Mouse (Mus musculus) intestine, postnatal 0 days (tissue): Measurements from ENCODE around the gene Tab2. TPM values are rescaled to one million over a fixed set of nuclear protein-coding genes. Genes with fewer than 3 reads are reported as not detected.

Experiments used
- ATAC-seq: fragments of 200-750 bp; cut with Nextera tagmentation; 2 replicates; pipeline ENCODE4 v1.8.0; 2017; ENCODE audit warnings: mild to moderate bottlenecking, moderate TSS enrichment, moderate library complexity
- H3K27ac ChIP-seq: fragments of 300-500 bp; sonication (generic); 2 replicates; pipeline ENCODE4 v1.5.1; 2014; ENCODE audit warnings: mild to moderate bottlenecking, low read depth, low read length, moderate library complexity
- H3K27me3 ChIP-seq: fragments of 300-500 bp; sonication (generic); replicated peaks from 2 replicates; pipeline ENCODE4 v1.6.1; 2014; ENCODE audit warnings: low read length, mixed read lengths; ENCODE audit not compliant: control insufficient read depth, insufficient read depth
- H3K36me3 ChIP-seq: fragments of 300-500 bp; sonication (generic); 2 replicates; pipeline ENCODE4 v1.6.1; 2014; ENCODE audit warnings: mild to moderate bottlenecking, moderate library complexity; ENCODE audit not compliant: control insufficient read depth, insufficient read depth
- H3K4me1 ChIP-seq: fragments of 300-500 bp; sonication (generic); replicated peaks from 2 replicates; pipeline ENCODE4 v1.6.1; 2014; ENCODE audit warnings: antibody characterized with exemption, low read length, mixed read lengths; ENCODE audit not compliant: control insufficient read depth, insufficient read depth
- H3K4me2 ChIP-seq: fragments of 300-500 bp; sonication (generic); replicated peaks from 2 replicates; pipeline ENCODE4 v1.6.1; 2014; ENCODE audit warnings: low read depth, mild to moderate bottlenecking, moderate library complexity
- H3K4me3 ChIP-seq: fragments of 300-500 bp; sonication (generic); 2 replicates; pipeline ENCODE4 v1.5.1; 2014; ENCODE audit warnings: low read depth, low read length
- H3K9ac ChIP-seq: fragments of 300-500 bp; sonication (generic); 2 replicates; pipeline ENCODE4 v1.6.1; 2014; ENCODE audit warnings: mild to moderate bottlenecking, low read depth, low read length
- H3K9me3 ChIP-seq: fragments of 300-500 bp; sonication (generic); 2 replicates; pipeline ENCODE4 v1.6.1; 2016; ENCODE audit warnings: mixed run types; ENCODE audit not compliant: control insufficient read depth
- CTCF ChIP-seq: sonication (generic); IDR thresholded peaks from 2 replicates; pipeline ENCODE4 v1.5.1; 2016; ENCODE audit warnings: low read depth, mild to moderate bottlenecking, control low read depth, antibody characterized with exemption, moderate library complexity
- WGBS: fragments of 180-500 bp; shearing (Covaris S2); extraction: QIAGEN DNeasy Blood & Tissue Kit; methylation state at CpG from one replicate; pipeline ENCODE4 v1.1.7; 2014; 5-methylcytosine and 5-hydroxymethylcytosine counted together
- polyA plus RNA-seq: library from polyadenylated mRNA; unstranded; fragments of >200 nt; fragmentation: Nextera tagmentation; extraction: Ambion mirVana; gene quantifications from 2 replicates; pipeline ENCODE4 v1.2.1, GENCODE M21; 2015

Tab2 gene
- polyA plus RNA-seq, 1 experiment from 2014 or later: 18.0 TPM

- Histone ChIP-seq H3K4me3 (no peak overlapping the region), H3K27me3 (no peaks in the 10 kb centered on the region), H3K4me1 (no peaks in the 10 kb centered on the region), H3K27ac (no peak overlapping the region), H3K9ac (no peak overlapping the region), H3K4me2 (no peak overlapping the region), H3K36me3 (no peaks in the 10 kb centered on the region), H3K9me3 (no peaks in the 10 kb centered on the region)
- TF ChIP-seq CTCF: no peak
- no peak for ATAC-seq
- 52% methylated on average over 3 of the region's 3 CpGs for WGBS
Measured at GRCm38 (mm10) chr10:7967096-7967495, 11.1 kb upstream of the Tab2 start.

GRCm38 (mm10) chr10:7959073-7959472 is 3.0 kb upstream of the Tab2 start:
- no peak overlapping the region for H3K9ac ChIP-seq
- WGBS: 57% methylated on average over 6 of the region's 6 CpGs

GRCm38 (mm10) chr10:7955634-7956121 is 352 bp downstream of the Tab2 start:
- 0% methylated on average over 21 of the region's 76 CpGs for WGBS
- ATAC-seq: peak; percentile 46
- peak overlapping the region; percentile 90 for H3K4me3 ChIP-seq
- peak overlapping the region; percentile 99 for H3K27ac ChIP-seq
- TF ChIP-seq CTCF: no peak
- H3K4me2 ChIP-seq: peak overlapping the region; percentile 82
- H3K27me3 ChIP-seq: no peaks in the 10 kb centered on the region
- H3K9ac ChIP-seq: peak overlapping the region; percentile 98
- no peaks in the 10 kb centered on the region for H3K36me3 ChIP-seq
- no peaks in the 10 kb centered on the region for H3K9me3 ChIP-seq
- H3K4me1 ChIP-seq: no peaks in the 10 kb centered on the region

More at GRCm38 (mm10) chr10:7959073-7959472, 3.0 kb upstream of the Tab2 start:
- no peak for TF ChIP-seq CTCF
- H3K27ac ChIP-seq: no peak overlapping the region
- H3K4me2 ChIP-seq: no peak overlapping the region
- no peaks in the 10 kb centered on the region for H3K36me3 ChIP-seq
- no peak overlapping the region for H3K4me3 ChIP-seq
- H3K27me3 ChIP-seq: no peaks in the 10 kb centered on the region
- H3K4me1 ChIP-seq: no peaks in the 10 kb centered on the region
- H3K9me3 ChIP-seq: no peaks in the 10 kb centered on the region
- no peak for ATAC-seq

GRCm38 (mm10) chr10:7954989-7955633 is 919 bp downstream of the Tab2 start:
- Histone ChIP-seq H3K9me3 (no peaks in the 10 kb centered on the region), H3K27ac (peak overlapping the region; percentile 99), H3K4me2 (peak overlapping the region; percentile 82), H3K9ac (peak overlapping the region; percentile 98), H3K27me3 (no peaks in the 10 kb centered on the region), H3K4me1 (no peaks in the 10 kb centered on the region), H3K36me3 (no peaks in the 10 kb centered on the region), H3K4me3 (peak overlapping the region; percentile 90)
- under 1% methylated on average over 29 of the region's 31 CpGs for WGBS
- peak; percentile 12 for ATAC-seq
- TF ChIP-seq CTCF: no peak

GRCm38 (mm10) chr10:7954627-7954988 is 1.4 kb downstream of the Tab2 start:
- Histone ChIP-seq H3K4me2 (peak overlapping the region; percentile 82), H3K9me3 (no peaks in the 10 kb centered on the region), H3K27me3 (no peaks in the 10 kb centered on the region), H3K9ac (peak overlapping the region; percentile 98), H3K4me3 (peak overlapping the region; percentile 90), H3K27ac (no peak overlapping the region), H3K4me1 (no peaks in the 10 kb centered on the region), H3K36me3 (no peaks in the 10 kb centered on the region)
- no peak for ATAC-seq
- 1% methylated on average over 5 of the region's 5 CpGs for WGBS
- TF ChIP-seq CTCF: no peak

- H3K9me3 ChIP-seq: no peaks in the 10 kb centered on the region
- H3K36me3 ChIP-seq: 0 out of 2 replicates have a peak, but pooled peaks cover 3% of the 10 kb centered on the region
- no peak overlapping the region for H3K9ac ChIP-seq
- no peak for ATAC-seq
- H3K4me2 ChIP-seq: no peak overlapping the region
- no peak for TF ChIP-seq CTCF
- 37% methylated on average over 3 of the region's 3 CpGs for WGBS
- H3K4me1 ChIP-seq: no peaks in the 10 kb centered on the region
- H3K4me3 ChIP-seq: no peak overlapping the region
- H3K27ac ChIP-seq: no peak overlapping the region
- no peaks in the 10 kb centered on the region for H3K27me3 ChIP-seq
Measured at GRCm38 (mm10) chr10:7943006-7943405, 13.0 kb downstream of the Tab2 start.
